Comparison of ENCODE assay signal across 24 mouse cellular contexts in genomic region chr13:98835740-98836139, GRCm38 (mm10). TPM values are rescaled to one million over a fixed set of nuclear protein-coding genes. Genes with fewer than 3 reads are reported as not detected.
A peak's percentile ranks its signal among the peaks of the same experiment; 100 is the strongest.
DNase-seq lines count a peak whose midpoint lies in the region; ATAC-seq and TF ChIP-seq lines count a peak whose summit lies in the region.
"Had no signal": no experiment of that assay in that cellular context is flagged by ENCODE, and none has a peak within 500 bp of the region (broad histone marks: within the 10 kb centered on the region; RNA-seq: fewer than 3 reads in every experiment).

No protein-coding gene starts in this region.

- H3K27ac ChIP-seq in forebrain, embryonic 12.5 days = no peak overlapping the region
- H3K27ac ChIP-seq in forebrain, embryonic 14.5 days (ENCODE audit: low read depth, low read length) = no peak overlapping the region
- no peak overlapping the region for H3K27ac ChIP-seq in midbrain, embryonic 15.5 days
- no peak overlapping the region for H3K27ac ChIP-seq in midbrain, embryonic 10.5 days (replicated peaks)
- no peak overlapping the region for H3K27ac ChIP-seq in liver, embryonic 14.5 days
- H3K27ac ChIP-seq in kidney, embryonic 14.5 days (ENCODE audit: low read depth, low read length) = no peak overlapping the region
- H3K27ac ChIP-seq in intestine, postnatal 0 days (ENCODE audit: low read depth, low read length) = no peak overlapping the region
- H3K27ac ChIP-seq: hindbrain, embryonic 12.5 days; intestine, embryonic 15.5 days; limb, embryonic 15.5 days; neural tube, embryonic 15.5 days; stomach, embryonic 15.5 days had no signal

- ATAC-seq in forebrain, embryonic 12.5 days (ENCODE audit: low FRiP score) = peak; percentile 36; the same call in 1 of the 2 replicates
- no peak for ATAC-seq in forebrain, embryonic 14.5 days
- peak; percentile 35; the same call in 1 of the 2 replicates for ATAC-seq in midbrain, embryonic 15.5 days (replicated peaks)
- ATAC-seq in liver, embryonic 14.5 days (ENCODE audit: insufficient read depth) = peak; percentile 79
- no peak for ATAC-seq in kidney, embryonic 14.5 days (ENCODE audit: low FRiP score, low TSS enrichment)
- no peak for ATAC-seq in inflammation-experienced regulatory T-cells, adult 6 months
- no peak for ATAC-seq in intestine, postnatal 0 days
- ATAC-seq: CD4-positive, CD25-positive, alpha-beta regulatory T cell, adult 4 months had no signal

- no peaks in the 10 kb centered on the region for H3K27me3 ChIP-seq in forebrain, embryonic 12.5 days
- no peaks in the 10 kb centered on the region for H3K27me3 ChIP-seq in forebrain, embryonic 14.5 days (replicated peaks; ENCODE audit: control insufficient read depth, insufficient read depth, low read length)
- no peaks in the 10 kb centered on the region for H3K27me3 ChIP-seq in midbrain, embryonic 15.5 days (replicated peaks)
- H3K27me3 ChIP-seq in midbrain, embryonic 10.5 days (ENCODE audit: low read depth, poor library complexity, severe bottlenecking) = no peaks in the 10 kb centered on the region
- no peaks in the 10 kb centered on the region for H3K27me3 ChIP-seq in liver, embryonic 14.5 days (ENCODE audit: control insufficient read depth, insufficient read depth, low read length)
- no peaks in the 10 kb centered on the region for H3K27me3 ChIP-seq in kidney, embryonic 14.5 days (ENCODE audit: control insufficient read depth, insufficient read depth, low read length)
- no peaks in the 10 kb centered on the region for H3K27me3 ChIP-seq in intestine, postnatal 0 days (replicated peaks; ENCODE audit: control insufficient read depth, insufficient read depth, low read length)
- H3K27me3 ChIP-seq: heart, embryonic 12.5 days; hindbrain, embryonic 12.5 days; intestine, embryonic 15.5 days; limb, embryonic 15.5 days; neural tube, embryonic 15.5 days; stomach, embryonic 15.5 days had no signal

- TF ChIP-seq CTCF in liver, embryonic 14.5 days (IDR thresholded peaks at IDR 0.05; ENCODE audit: low read depth) = no peak
- TF ChIP-seq CTCF in intestine, postnatal 0 days (IDR thresholded peaks at IDR 0.05; ENCODE audit: low read depth) = no peak

- no peak overlapping the region for H3K4me2 ChIP-seq in forebrain, embryonic 12.5 days
- no peak overlapping the region for H3K4me2 ChIP-seq in forebrain, embryonic 14.5 days (ENCODE audit: low read length)
- no peak overlapping the region for H3K4me2 ChIP-seq in midbrain, embryonic 15.5 days
- peak overlapping the region; percentile 9; the same call in 1 of the 2 replicates for H3K4me2 ChIP-seq in liver, embryonic 14.5 days (ENCODE audit: low read depth)
- no peak overlapping the region for H3K4me2 ChIP-seq in kidney, embryonic 14.5 days (replicated peaks; ENCODE audit: low read depth, low read length)
- H3K4me2 ChIP-seq in intestine, postnatal 0 days (replicated peaks; ENCODE audit: low read depth) = no peak overlapping the region
- H3K4me2 ChIP-seq: heart, embryonic 12.5 days; hindbrain, embryonic 12.5 days; intestine, embryonic 15.5 days; limb, embryonic 15.5 days; neural tube, embryonic 15.5 days; stomach, embryonic 15.5 days had no signal

- H3K9me3 ChIP-seq in forebrain, embryonic 12.5 days = no peaks in the 10 kb centered on the region
- H3K9me3 ChIP-seq in forebrain, embryonic 14.5 days (replicated peaks; ENCODE audit: control insufficient read depth, low read length) = no peaks in the 10 kb centered on the region
- no peaks in the 10 kb centered on the region for H3K9me3 ChIP-seq in midbrain, embryonic 15.5 days
- no peaks in the 10 kb centered on the region for H3K9me3 ChIP-seq in midbrain, embryonic 10.5 days (replicated peaks)
- H3K9me3 ChIP-seq in liver, embryonic 14.5 days (ENCODE audit: control insufficient read depth, low read length) = no peaks in the 10 kb centered on the region
- no peaks in the 10 kb centered on the region for H3K9me3 ChIP-seq in kidney, embryonic 14.5 days (ENCODE audit: control insufficient read depth, low read length)
- H3K9me3 ChIP-seq in intestine, postnatal 0 days (ENCODE audit: control insufficient read depth) = no peaks in the 10 kb centered on the region
- H3K9me3 ChIP-seq: heart, embryonic 12.5 days; hindbrain, embryonic 12.5 days; intestine, embryonic 15.5 days; limb, embryonic 15.5 days; neural tube, embryonic 15.5 days; stomach, embryonic 15.5 days had no signal

- WGBS in forebrain, embryonic 12.5 days = 94% methylated on average over 5 of the region's 5 CpGs
- WGBS in forebrain, embryonic 14.5 days = 91% methylated on average over 5 of the region's 5 CpGs
- 89% methylated on average over 5 of the region's 5 CpGs for WGBS in midbrain, embryonic 15.5 days
- 91% methylated on average over 5 of the region's 5 CpGs for WGBS in midbrain, embryonic 10.5 days
- 10% methylated on average over 5 of the region's 5 CpGs for WGBS in liver, embryonic 14.5 days (ENCODE audit: insufficient replicate concordance)
- 88% methylated on average over 5 of the region's 5 CpGs for WGBS in kidney, embryonic 14.5 days
- 84% methylated on average over 5 of the region's 5 CpGs for WGBS in intestine, postnatal 0 days

- H3K36me3 ChIP-seq in forebrain, embryonic 12.5 days (replicated peaks) = peaks cover 27% of the 10 kb centered on the region
- H3K36me3 ChIP-seq in forebrain, embryonic 14.5 days (ENCODE audit: control insufficient read depth, insufficient read depth, low read length) = peaks cover 27% of the 10 kb centered on the region
- H3K36me3 ChIP-seq in midbrain, embryonic 15.5 days (replicated peaks) = peaks cover 10% of the 10 kb centered on the region; the same call in 1 of the 2 replicates
- H3K36me3 ChIP-seq in midbrain, embryonic 10.5 days = peaks cover 44% of the 10 kb centered on the region
- H3K36me3 ChIP-seq in liver, embryonic 14.5 days (replicated peaks; ENCODE audit: control insufficient read depth, insufficient read depth, low read depth) = peaks cover 4% of the 10 kb centered on the region
- peaks cover 18% of the 10 kb centered on the region for H3K36me3 ChIP-seq in kidney, embryonic 14.5 days (ENCODE audit: control insufficient read depth, insufficient read depth, low read length)
- peaks cover 19% of the 10 kb centered on the region for H3K36me3 ChIP-seq in intestine, postnatal 0 days (ENCODE audit: control insufficient read depth, insufficient read depth)
- H3K36me3 ChIP-seq: intestine, embryonic 15.5 days had no signal

- no peak overlapping the region for H3K4me3 ChIP-seq in forebrain, embryonic 12.5 days (replicated peaks)
- no peak overlapping the region for H3K4me3 ChIP-seq in forebrain, embryonic 14.5 days (ENCODE audit: low read depth, low read length)
- H3K4me3 ChIP-seq in midbrain, embryonic 15.5 days = no peak overlapping the region
- no peak overlapping the region for H3K4me3 ChIP-seq in midbrain, embryonic 10.5 days
- H3K4me3 ChIP-seq in liver, embryonic 14.5 days (ENCODE audit: insufficient read depth in 1 of 2, low read depth in 2 of 2, low read length in 2 of 2) = no peak overlapping the region
- H3K4me3 ChIP-seq in kidney, embryonic 14.5 days (ENCODE audit: low read length) = no peak overlapping the region
- no peak overlapping the region for H3K4me3 ChIP-seq in intestine, postnatal 0 days (ENCODE audit: low read depth, low read length)
- H3K4me3 ChIP-seq: heart, embryonic 12.5 days; hindbrain, embryonic 12.5 days; intestine, embryonic 15.5 days; limb, embryonic 15.5 days; neural tube, embryonic 15.5 days; stomach, embryonic 15.5 days had no signal

- peak; percentile 44 for TF ChIP-seq EP300 in liver, embryonic 14.5 days (IDR thresholded peaks at IDR 0.05; ENCODE audit: low read depth)

- H3K4me1 ChIP-seq in forebrain, embryonic 12.5 days = no peaks in the 10 kb centered on the region
- H3K4me1 ChIP-seq in forebrain, embryonic 14.5 days (ENCODE audit: control insufficient read depth, insufficient read depth, low read length) = no peaks in the 10 kb centered on the region
- no peaks in the 10 kb centered on the region for H3K4me1 ChIP-seq in midbrain, embryonic 15.5 days
- H3K4me1 ChIP-seq in midbrain, embryonic 10.5 days = peaks cover 5% of the 10 kb centered on the region; the same call in 1 of the 2 replicates
- H3K4me1 ChIP-seq in liver, embryonic 14.5 days (replicated peaks; ENCODE audit: control insufficient read depth in 2 of 2, insufficient read depth in 2 of 2, low read length in 1 of 2) = peaks cover 4 to 7% of the 10 kb centered on the region in 2 experiments
- H3K4me1 ChIP-seq in kidney, embryonic 14.5 days (ENCODE audit: control insufficient read depth, insufficient read depth, low read length) = no peaks in the 10 kb centered on the region
- no peaks in the 10 kb centered on the region for H3K4me1 ChIP-seq in intestine, postnatal 0 days (replicated peaks; ENCODE audit: control insufficient read depth, insufficient read depth, low read length)
- H3K4me1 ChIP-seq: hindbrain, embryonic 12.5 days; intestine, embryonic 15.5 days; limb, embryonic 15.5 days; neural tube, embryonic 15.5 days; stomach, embryonic 15.5 days had no signal

- no peak overlapping the region for H3K9ac ChIP-seq in forebrain, embryonic 12.5 days
- H3K9ac ChIP-seq in forebrain, embryonic 14.5 days (ENCODE audit: low read length) = no peak overlapping the region
- H3K9ac ChIP-seq in midbrain, embryonic 15.5 days = no peak overlapping the region
- H3K9ac ChIP-seq in liver, embryonic 14.5 days (replicated peaks) = no peak overlapping the region
- no peak overlapping the region for H3K9ac ChIP-seq in kidney, embryonic 14.5 days (ENCODE audit: low read depth, low read length)
- H3K9ac ChIP-seq in intestine, postnatal 0 days (ENCODE audit: low read depth, low read length) = no peak overlapping the region
- H3K9ac ChIP-seq: heart, embryonic 12.5 days; hindbrain, embryonic 12.5 days; intestine, embryonic 15.5 days; limb, embryonic 15.5 days; neural tube, embryonic 15.5 days; stomach, embryonic 15.5 days had no signal

- DNase-seq in forebrain, embryonic 14.5 days (ENCODE audit: low spot score) = no peak
- no peak for DNase-seq in midbrain, embryonic 10.5 days (ENCODE audit: low spot score)
- peak in 1 of 3 experiments; percentile 34 for DNase-seq in liver, embryonic 14.5 days (ENCODE audit: low read depth in 3 of 3, low spot score in 3 of 3)
- DNase-seq: adrenal gland, postnatal 25 days; cerebellum, adult 18-20 months; cerebellum, postnatal 25 days; embryo, embryonic 11 days; heart, postnatal 14 days; layer of hippocampus, postnatal 36 days; lung, postnatal 10 days; right cerebral cortex, postnatal 14 days; thymus, adult 18-20 months had no signal

RNA-seq across cellular contexts. Expression of gene Fcho2, which starts 20.5 kb away (rescaled TPM):
- 32.4 and 36.6 TPM in 2 replicates for polyA plus RNA-seq in forebrain, embryonic 12.5 days (2016; fragmentation: Nextera tagmentation; extraction: Ambion mirVana)
- 14.7 and 19.8 TPM in 2 replicates for polyA plus RNA-seq in forebrain, embryonic 14.5 days (2014; fragmentation: Nextera tagmentation; extraction: Ambion mirVana)
- polyA plus RNA-seq in midbrain, embryonic 15.5 days (2015; fragmentation: Nextera tagmentation; extraction: Ambion mirVana) = 24.4 and 26.1 TPM in 2 replicates
- polyA plus RNA-seq in midbrain, embryonic 10.5 days (2016; fragmentation: Nextera tagmentation; extraction: Ambion mirVana) = 26.5 and 26.9 TPM in 2 replicates
- polyA plus RNA-seq in liver, embryonic 14.5 days (2012; rRNA removed) = 11.6 and 14.3 TPM in 2 replicates
- 16.8 and 17.7 TPM in 2 replicates for polyA plus RNA-seq in liver, embryonic 14.5 days (2014; fragmentation: Nextera tagmentation; extraction: Ambion mirVana)
- 32.4 and 48.4 TPM in 2 replicates for polyA plus RNA-seq in kidney, embryonic 14.5 days (2014; fragmentation: Nextera tagmentation; extraction: Ambion mirVana)
- 10 to 100 TPM; 45.5 to 53.7 (median 47.8) TPM for polyA plus RNA-seq in inflammation-experienced regulatory T-cells, adult 6 months (2017; shearing (Covaris generic))
- polyA plus RNA-seq in intestine, postnatal 0 days (2015; fragmentation: Nextera tagmentation; extraction: Ambion mirVana) = 24.7 and 30.3 TPM in 2 replicates

Comparison
In these comparisons a context has a peak if more than half of its experiments do, and no peak if none do; other contexts are left out.
1. ATAC-seq: peak in forebrain, embryonic 12.5 days (single experiment), midbrain, embryonic 15.5 days (single experiment) and liver, embryonic 14.5 days (single experiment); none in forebrain, embryonic 14.5 days (single experiment), kidney, embryonic 14.5 days (single experiment), inflammation-experienced regulatory T-cells, adult 6 months (single experiment) and intestine, postnatal 0 days (single experiment).